Mouse (Mus musculus) CD4-positive, CD25-positive, alpha-beta regulatory T cell, adult 2 months (primary cell): ENCODE data around the gene Clec18a.
A peak's percentile ranks its signal among the peaks of the same experiment; 100 is the strongest.
"Not testable (repeated sequence)": the region's sequence is repeated elsewhere in the genome, so short reads cannot be mapped to it uniquely, and the experiment has no call there.

ENCODE experiments used
- DNase-seq: peaks from one replicate; pipeline ENCODE4 v3.0.0-alpha.2; 2012; ENCODE audit warnings: low read depth, low spot score

The Clec18a gene

GRCm38 (mm10) chr8:111056158-111056663, 36.0 kb downstream of the Clec18a start, which contains the start of gene Exosc6:
Gene Exosc6, plus strand, starts transcription at chr8:111056339.
- DNase-seq, result peak; percentile 97

GRCm38 (mm10) chr8:111055661-111056060, 36.6 kb downstream of the Clec18a start:
- DNase-seq, result no peak

GRCm38 (mm10) chr8:111055031-111055634, 37.1 kb downstream of the Clec18a start:
- no peak for DNase-seq

- no peak for DNase-seq
Observed at GRCm38 (mm10) chr8:111053827-111054518, 38.3 kb downstream of the Clec18a start.

- no peak for DNase-seq
Observed at GRCm38 (mm10) chr8:111049106-111049505, 43.1 kb downstream of the Clec18a start.

GRCm38 (mm10) chr8:111048694-111049093, 43.5 kb downstream of the Clec18a start:
- DNase-seq, result peak; percentile 62

- peak; percentile 45 for DNase-seq
Observed at GRCm38 (mm10) chr8:111044003-111044734, 48.1 kb downstream of the Clec18a start.

- DNase-seq, result no peak
Observed at GRCm38 (mm10) chr8:111042546-111042945, 49.7 kb downstream of the Clec18a start.

GRCm38 (mm10) chr8:111036591-111036990, 55.6 kb downstream of the Clec18a start:
- DNase-seq, result no peak

GRCm38 (mm10) chr8:111034276-111034675, 58.0 kb downstream of the Clec18a start:
- DNase-seq, result peak; percentile 55

GRCm38 (mm10) chr8:111033482-111034215, 58.6 kb downstream of the Clec18a start:
- DNase-seq, result peak; percentile 99

- no peak for DNase-seq
Observed at GRCm38 (mm10) chr8:111032916-111033315, 59.3 kb downstream of the Clec18a start, which contains the start of gene Aars. Gene Aars, plus strand, starts transcription at chr8:111033144.

GRCm38 (mm10) chr8:111031572-111031971, 60.7 kb downstream of the Clec18a start, which contains the start of gene Ddx19b:
Gene Ddx19b, minus strand, starts transcription at chr8:111031751.
- no peak for DNase-seq

- DNase-seq, result peak; percentile 70
Observed at GRCm38 (mm10) chr8:111030045-111030444, 62.2 kb downstream of the Clec18a start.

GRCm38 (mm10) chr8:111029589-111029988, 62.6 kb downstream of the Clec18a start:
- peak; percentile 73 for DNase-seq

GRCm38 (mm10) chr8:111027391-111027937, 64.8 kb downstream of the Clec18a start:
- DNase-seq, result peak; percentile 86

GRCm38 (mm10) chr8:111026609-111027008, 65.6 kb downstream of the Clec18a start:
- not testable (repeated sequence) for DNase-seq

GRCm38 (mm10) chr8:111010230-111010991, 81.8 kb downstream of the Clec18a start:
- not testable (repeated sequence) for DNase-seq
